Mouse (Mus musculus) erythroid progenitor cell, adult 5-6 weeks (primary cell): ENCODE results near the gene Ifna7. TPM values are rescaled to one million over a fixed set of nuclear protein-coding genes. Genes with fewer than 3 reads are reported as not detected.
"Not testable (repeated sequence)": the region's sequence is repeated elsewhere in the genome, so short reads cannot be mapped to it uniquely, and the experiment has no call there.

ENCODE experiments used
- ATAC-seq: replicated peaks from 2 replicates; pipeline ENCODE4 v1.8.0; 2016; ENCODE audit warnings: moderate number of reproducible peaks, mild to moderate bottlenecking, moderate TSS enrichment, inconsistent platforms; ENCODE audit not compliant: poor library complexity, low FRiP score, severe bottlenecking
- total RNA-seq, 2 experiments: library from RNA; stranded (forward) in 1 of 2; stranded (reverse) in 1 of 2; fragments of 150-400 nt in 1 of 2; fragments of 186-747, 209-891 nt in 1 of 2; gene quantifications; 2 replicates each; pipeline versions ENCODE4 v1.2.3 to v1.2.4; 2015 to 2017; ENCODE audit warnings: low replicate concordance in 2 of 2

The Ifna7 gene
- not detected in 2 replicates for total RNA-seq (2015; ENCODE audit: low replicate concordance)
- not detected in 2 replicates for total RNA-seq (2017; ENCODE audit: low replicate concordance)

GRCm38 (mm10) chr4:88815928-88816327, at the start of gene Ifna7:
Gene Ifna7, plus strand, starts transcription at chr4:88816228.
- no peak for ATAC-seq

GRCm38 (mm10) chr4:88773534-88773933, 42.5 kb upstream of the Ifna7 start, which contains the start of gene Gm13290:
Gene Gm13290, plus strand, starts transcription at chr4:88773834.
- not testable (repeated sequence) for ATAC-seq

- not testable (repeated sequence) for ATAC-seq
These were observed 39.4 kb upstream of the Ifna7 start, which contains the start of gene Gm13289 for GRCm38 (mm10) chr4:88776622-88777021. Gene Gm13289, plus strand, starts transcription at chr4:88776922.

GRCm38 (mm10) chr4:88779550-88779949, 36.5 kb upstream of the Ifna7 start, which contains the start of gene Gm13272:
Gene Gm13272, plus strand, starts transcription at chr4:88779850.
- ATAC-seq, result not testable (repeated sequence)

GRCm38 (mm10) chr4:88780320-88780719, 35.7 kb upstream of the Ifna7 start:
- ATAC-seq, result not testable (repeated sequence)

GRCm38 (mm10) chr4:88781831-88782230, 34.2 kb upstream of the Ifna7 start, which contains the start of gene Ifnz:
Gene Ifnz, plus strand, starts transcription at chr4:88782131.
- not testable (repeated sequence) for ATAC-seq

GRCm38 (mm10) chr4:88782335-88782734, 33.7 kb upstream of the Ifna7 start:
- not testable (repeated sequence) for ATAC-seq

- not testable (repeated sequence) for ATAC-seq
These were observed 30.6 kb upstream of the Ifna7 start, which contains the start of gene Gm13276 for GRCm38 (mm10) chr4:88785409-88785808. Gene Gm13276, plus strand, starts transcription at chr4:88785709.

- ATAC-seq, result not testable (repeated sequence)
These were observed 27.6 kb upstream of the Ifna7 start, which contains the start of gene Gm13277 for GRCm38 (mm10) chr4:88788402-88788801. Gene Gm13277, plus strand, starts transcription at chr4:88788632.

GRCm38 (mm10) chr4:88791250-88791649, 24.8 kb upstream of the Ifna7 start, which contains the start of gene Gm13278:
Gene Gm13278, plus strand, starts transcription at chr4:88791550.
- not testable (repeated sequence) for ATAC-seq

GRCm38 (mm10) chr4:88793936-88794675, 21.9 kb upstream of the Ifna7 start, which contains the start of gene Gm13275:
Gene Gm13275, plus strand, starts transcription at chr4:88794487.
- ATAC-seq, result not testable (repeated sequence)

- not testable (repeated sequence) for ATAC-seq
These were observed 18.9 kb upstream of the Ifna7 start, which contains the start of gene Gm13279 for GRCm38 (mm10) chr4:88797097-88797496. Gene Gm13279, plus strand, starts transcription at chr4:88797397.

GRCm38 (mm10) chr4:88799365-88799764, 16.7 kb upstream of the Ifna7 start, which contains the start of gene Gm13285:
Gene Gm13285, plus strand, starts transcription at chr4:88799665.
- not testable (repeated sequence) for ATAC-seq

GRCm38 (mm10) chr4:88802954-88803353, 13.1 kb upstream of the Ifna7 start, which contains the start of gene Gm13287:
Gene Gm13287, plus strand, starts transcription at chr4:88803254.
- not testable (repeated sequence) for ATAC-seq

- ATAC-seq, result not testable (repeated sequence)
These were observed 10.8 kb upstream of the Ifna7 start, which contains the start of gene Gm13288 for GRCm38 (mm10) chr4:88805231-88805630. Gene Gm13288, plus strand, starts transcription at chr4:88805531.

GRCm38 (mm10) chr4:88805761-88806160, 10.3 kb upstream of the Ifna7 start:
- ATAC-seq, result not testable (repeated sequence)

- no peak for ATAC-seq
These were observed 3.6 kb downstream of the Ifna7 start, which contains the start of gene Ifna11 for GRCm38 (mm10) chr4:88819659-88820058. Gene Ifna11, plus strand, starts transcription at chr4:88819959.

GRCm38 (mm10) chr4:88822995-88823394, 7.0 kb downstream of the Ifna7 start:
- no peak for ATAC-seq

- ATAC-seq, result not testable (repeated sequence)
These were observed 11.1 kb downstream of the Ifna7 start, which contains the start of gene Ifna6 for GRCm38 (mm10) chr4:88827116-88827515. Gene Ifna6, plus strand, starts transcription at chr4:88827416.

GRCm38 (mm10) chr4:88830523-88830922, 14.5 kb downstream of the Ifna7 start:
- no peak for ATAC-seq
